Mouse (Mus musculus) adrenal gland (tissue): Measurements from ENCODE around the gene Gm10118.

Experiments used
- intact Hi-C: fragments of 180-260 bp; cut with DNase I; formaldehyde crosslinking; loops from one replicate; pipeline ENCODE4 v1.15.1; 2025
- long read RNA-seq, 2 experiments: library from polyadenylated mRNA; unstranded; transcript quantifications; one replicate each; pipeline ENCODE4 v2.0.0; 2020; ENCODE audit warnings: borderline replicate concordance in 1 of 2; ENCODE audit not compliant: insufficient replicate concordance in 1 of 2

Gm10118 gene
- long read RNA-seq, experiment 1 = 0 reads
- long read RNA-seq, experiment 2 = 0 reads

DNA sequence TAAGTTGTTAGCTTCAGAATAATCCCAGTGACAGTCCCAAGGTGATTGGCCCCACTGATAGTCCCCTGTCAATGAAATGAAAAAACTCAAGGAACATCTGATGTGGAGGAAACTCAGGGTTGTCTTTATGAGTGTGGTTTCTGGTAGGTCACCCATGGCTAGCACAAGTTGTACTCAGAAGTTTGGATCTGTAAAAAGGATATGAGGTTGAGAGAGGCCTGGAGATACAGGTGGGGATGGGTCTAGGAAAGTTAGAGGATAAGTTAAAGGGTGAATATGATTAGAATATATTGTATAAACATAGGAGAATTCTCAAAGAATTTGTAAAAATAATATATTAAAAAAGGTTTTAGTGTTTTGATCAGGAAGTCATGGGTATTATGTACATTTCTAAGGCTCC, at the start of gene Gm10118:
Gm10118 (minus strand) TSS at position 101 of the 400 bp plus-strand sequence.
- intact Hi-C loops = no loop called here

GRCm38 (mm10) chr10:63972300-63972699, 45.1 kb upstream of the Gm10118 start:
- intact Hi-C loops = no loop called here

DNA sequence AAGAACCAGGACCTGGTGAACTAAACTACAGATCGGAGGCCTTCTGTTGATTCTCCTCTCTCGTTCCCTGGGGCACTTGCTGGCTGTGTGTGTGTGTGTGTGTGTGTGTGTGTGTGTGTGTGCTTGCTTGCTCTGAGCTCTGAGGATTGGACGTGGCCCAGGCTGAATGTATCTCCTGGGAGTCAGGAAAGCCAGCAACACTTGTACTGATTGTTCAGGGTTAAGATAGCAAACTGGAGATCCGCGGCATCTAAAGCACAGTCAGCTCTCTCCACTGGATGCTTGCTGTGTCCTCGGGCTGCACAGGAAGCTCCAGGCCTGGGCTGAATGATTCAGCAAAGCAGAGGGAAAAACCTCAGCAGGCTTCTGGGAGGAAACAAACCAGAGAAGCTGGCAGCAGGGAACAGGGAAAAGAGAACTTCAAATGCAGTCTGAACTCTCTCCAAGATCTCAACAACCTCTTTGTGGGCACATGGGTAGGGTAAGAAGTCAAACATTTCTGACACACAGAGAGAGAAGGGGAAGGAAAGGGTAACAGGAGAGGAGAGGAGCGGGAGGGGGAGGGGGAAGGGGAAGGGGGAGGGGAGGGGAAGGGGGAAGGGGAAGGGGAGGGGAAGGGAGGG, 27.2 kb upstream of the Gm10118 start:
- intact Hi-C loops = no loop called here

GRCm38 (mm10) chr10:63951481-63951880, 24.2 kb upstream of the Gm10118 start:
- intact Hi-C loops = no loop called here

DNA sequence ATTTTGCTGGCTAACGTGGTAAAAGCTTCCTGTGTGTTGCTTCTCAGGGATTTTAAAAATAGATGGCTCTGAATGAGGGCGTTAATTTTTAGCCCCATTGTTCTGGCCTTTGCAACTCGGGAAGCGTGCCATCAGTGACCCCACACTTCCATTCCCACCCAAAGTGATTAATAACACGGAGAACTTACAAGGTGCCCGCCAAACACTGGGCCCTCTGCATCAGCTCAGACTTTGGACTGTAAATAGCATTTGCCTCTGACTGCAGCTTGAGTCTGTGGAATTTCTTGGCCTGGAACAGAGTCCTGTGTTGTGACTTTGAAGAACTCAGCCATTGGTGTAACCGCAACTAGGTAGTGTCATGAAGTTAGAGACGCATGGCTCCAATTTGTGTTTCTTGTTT, 23.6 kb upstream of the Gm10118 start:
- intact Hi-C loops = no loop called here

GRCm38 (mm10) chr10:63947266-63947665, 20.0 kb upstream of the Gm10118 start:
- intact Hi-C loops = no loop called here

DNA sequence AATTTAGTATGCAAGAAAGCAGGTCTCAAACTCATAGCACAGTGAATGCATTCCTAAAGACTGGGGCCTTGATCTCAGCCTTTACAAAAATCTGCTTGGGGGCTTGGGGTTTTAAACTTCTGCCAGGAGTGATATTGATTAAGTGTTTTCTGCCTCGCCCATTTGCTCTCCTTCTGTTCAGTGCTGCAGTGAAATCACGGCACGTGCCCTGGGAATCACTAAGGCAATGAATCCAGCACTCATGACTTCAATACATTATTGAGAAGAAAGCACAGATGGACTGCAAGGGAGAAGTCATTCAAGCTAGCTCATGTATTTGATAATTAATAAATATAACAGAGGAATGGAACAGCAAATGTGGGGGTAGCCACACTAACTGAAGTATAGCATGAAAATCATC, 18.3 kb upstream of the Gm10118 start:
- intact Hi-C loops = no loop called here

GRCm38 (mm10) chr10:63933946-63934345, 6.7 kb upstream of the Gm10118 start:
- intact Hi-C loops = no loop called here

GRCm38 (mm10) chr10:63908878-63909277, 18.4 kb downstream of the Gm10118 start:
- intact Hi-C loops = no loop called here

DNA sequence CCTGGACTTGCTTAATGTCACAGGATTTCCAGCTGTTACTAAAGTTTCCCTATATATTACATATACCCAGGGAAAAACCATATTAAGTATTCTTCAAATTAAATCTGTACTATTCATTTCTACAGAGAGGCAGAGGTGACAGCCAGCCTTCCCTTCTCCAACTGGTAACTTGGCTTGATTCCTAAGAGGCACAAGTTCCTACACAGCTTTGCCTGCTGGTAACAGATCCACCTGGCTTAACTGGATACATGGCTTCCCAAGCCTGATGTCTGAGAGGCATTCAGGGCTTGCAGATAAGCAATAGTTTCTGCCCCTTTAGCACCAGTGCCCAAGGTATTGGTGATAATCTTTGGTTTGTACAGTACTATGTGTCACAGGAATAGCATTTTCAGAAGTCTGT, 27.3 kb downstream of the Gm10118 start:
- intact Hi-C loops = no loop called here

GRCm38 (mm10) chr10:63894612-63895011, 32.6 kb downstream of the Gm10118 start:
- intact Hi-C loops = no loop called here

GRCm38 (mm10) chr10:63886449-63887088, 40.7 kb downstream of the Gm10118 start:
- intact Hi-C loops = no loop called here

DNA sequence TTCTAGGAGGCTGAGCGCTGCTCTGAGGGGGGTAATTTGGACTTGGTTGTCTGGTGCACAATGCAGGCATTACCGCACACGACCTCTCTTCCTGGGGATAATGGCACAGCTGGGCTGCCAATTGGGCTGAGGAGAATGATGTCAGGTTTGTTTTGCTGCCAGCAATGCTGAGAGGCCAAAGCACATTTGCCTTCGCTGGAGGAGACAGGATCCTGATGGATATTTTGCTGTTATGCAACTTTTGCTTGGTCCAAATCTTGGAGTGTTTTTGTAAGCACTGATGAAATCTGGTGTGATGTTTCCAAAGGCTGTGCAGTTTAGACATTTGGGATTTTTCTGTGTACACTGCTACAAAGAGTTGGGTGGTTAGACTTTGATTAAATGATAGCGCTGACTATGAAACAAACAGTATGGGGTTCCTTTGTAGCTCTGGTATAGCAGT, 46.8 kb downstream of the Gm10118 start:
- intact Hi-C loops = no loop called here
